Mouse (Mus musculus): ENCODE data around the gene Hdac9. TPM values are rescaled to one million over a fixed set of nuclear protein-coding genes. Genes with fewer than 3 reads are reported as not detected.

Hdac9 gene
- polyA plus RNA-seq, 1 experiment from 2014 or later = 5.5 TPM

DNA sequence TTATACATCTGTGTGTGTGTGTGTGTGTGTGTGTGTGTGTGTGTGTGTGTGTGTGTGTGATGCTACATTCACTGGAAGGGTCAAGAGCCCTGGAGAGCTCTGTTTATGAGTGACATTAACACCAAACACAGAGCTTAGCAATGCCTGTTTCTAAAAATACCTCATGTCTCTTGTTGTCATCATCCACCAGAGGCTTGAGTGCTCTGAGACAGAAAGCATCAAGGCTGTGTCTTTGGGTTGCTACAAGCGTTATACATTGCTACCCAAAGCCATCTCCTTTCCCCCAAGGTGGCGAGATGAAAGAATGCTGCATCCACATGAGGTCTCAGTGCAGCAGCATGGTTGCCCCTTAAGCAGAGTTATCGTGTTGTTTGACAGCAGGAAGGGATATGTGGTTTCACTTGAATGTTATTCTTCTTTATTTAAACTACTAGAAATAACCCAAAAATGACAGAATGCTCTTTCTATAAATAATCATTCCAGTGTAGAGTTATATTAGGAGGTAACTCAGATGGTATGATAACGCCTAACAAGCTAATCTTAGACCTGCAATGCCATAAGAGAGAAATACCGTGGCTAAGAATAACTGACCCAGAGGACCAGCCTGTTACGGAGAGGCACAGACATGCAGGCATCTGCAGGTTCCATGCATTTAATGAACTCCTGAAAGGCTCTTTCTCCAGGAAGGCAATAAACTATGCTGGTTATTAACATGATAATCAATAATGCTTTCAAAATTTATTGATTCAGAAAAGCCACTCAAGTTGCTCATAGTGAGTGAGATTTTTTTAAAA, 399.9 kb downstream of the Hdac9 start:
- Histone ChIP-seq H3K27me3 (ENCODE audit: control insufficient read depth, insufficient read depth, low read length) (no peaks in the 10 kb centered on the region), H3K36me3 (ENCODE audit: control insufficient read depth, insufficient read depth, low read length) (no peaks in the 10 kb centered on the region), H3K4me3 (ENCODE audit: low read depth, low read length) (no peak overlapping the region), H3K4me2 (ENCODE audit: low read depth, severe bottlenecking) (no peak overlapping the region), H3K9ac (ENCODE audit: low read length) (no peak overlapping the region), H3K27ac (replicated peaks; ENCODE audit: low read depth, low read length) (no peak overlapping the region), H3K9me3 (ENCODE audit: control insufficient read depth, low read length) (no peaks in the 10 kb centered on the region), H3K4me1 (ENCODE audit: control insufficient read depth, insufficient read depth, low read length) (no peaks in the 10 kb centered on the region)
- 68% methylated on average over 6 of the region's 6 CpGs for WGBS
- ATAC-seq (ENCODE audit: insufficient number of reproducible peaks, low FRiP score, low TSS enrichment, low read depth) (no peak), DNase-seq (ENCODE audit: low spot score) (no peak)

GRCm38 (mm10) chr12:34506345-34506744, 410.6 kb downstream of the Hdac9 start:
- Histone ChIP-seq H3K4me2 (ENCODE audit: low read depth, severe bottlenecking) (no peak overlapping the region), H3K4me3 (ENCODE audit: low read depth, low read length) (no peak overlapping the region), H3K27me3 (ENCODE audit: control insufficient read depth, insufficient read depth, low read length) (no peaks in the 10 kb centered on the region), H3K36me3 (ENCODE audit: control insufficient read depth, insufficient read depth, low read length) (no peaks in the 10 kb centered on the region), H3K27ac (replicated peaks; ENCODE audit: low read depth, low read length) (no peak overlapping the region), H3K9ac (ENCODE audit: low read length) (no peak overlapping the region), H3K4me1 (ENCODE audit: control insufficient read depth, insufficient read depth, low read length) (no peaks in the 10 kb centered on the region), H3K9me3 (ENCODE audit: control insufficient read depth, low read length) (no peaks in the 10 kb centered on the region)
- WGBS = 94% methylated on average over 1 of the region's 1 CpGs
- no peak for ATAC-seq (ENCODE audit: insufficient number of reproducible peaks, low FRiP score, low TSS enrichment, low read depth)
- no peak for DNase-seq (ENCODE audit: low spot score)

- H3K27ac ChIP-seq (replicated peaks; ENCODE audit: low read depth, low read length) = no peak overlapping the region
- H3K4me3 ChIP-seq (ENCODE audit: low read depth, low read length) = no peak overlapping the region
- no peaks in the 10 kb centered on the region for H3K9me3 ChIP-seq (ENCODE audit: control insufficient read depth, low read length)
- no peaks in the 10 kb centered on the region for H3K27me3 ChIP-seq (ENCODE audit: control insufficient read depth, insufficient read depth, low read length)
- no peaks in the 10 kb centered on the region for H3K4me1 ChIP-seq (ENCODE audit: control insufficient read depth, insufficient read depth, low read length)
- H3K4me2 ChIP-seq (ENCODE audit: low read depth, severe bottlenecking) = no peak overlapping the region
- H3K9ac ChIP-seq (ENCODE audit: low read length) = no peak overlapping the region
- ATAC-seq (ENCODE audit: insufficient number of reproducible peaks, low FRiP score, low TSS enrichment, low read depth) (no peak), DNase-seq (ENCODE audit: low spot score) (no peak)
- no peaks in the 10 kb centered on the region for H3K36me3 ChIP-seq (ENCODE audit: control insufficient read depth, insufficient read depth, low read length)
- 76% methylated on average over 9 of the region's 9 CpGs for WGBS
Measured at GRCm38 (mm10) chr12:34498751-34499626, 417.9 kb downstream of the Hdac9 start.

DNA sequence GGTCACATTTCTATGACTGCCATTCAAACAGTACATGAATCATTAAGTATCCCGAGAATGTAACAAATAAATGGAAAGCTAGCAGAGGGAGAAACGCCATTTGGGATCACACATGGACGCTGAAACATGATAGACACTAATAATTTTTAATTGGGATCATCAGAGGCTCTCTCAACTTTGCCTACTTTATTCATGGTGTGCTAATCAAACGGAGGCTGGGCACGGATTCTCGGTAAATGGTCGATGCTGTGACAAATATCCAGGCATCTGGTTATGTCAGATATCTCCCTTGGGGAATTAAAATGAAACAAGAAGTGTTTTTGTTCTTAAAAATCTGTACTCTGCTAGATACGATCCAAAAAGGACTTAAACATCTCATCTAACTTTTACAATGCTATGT, 418.6 kb downstream of the Hdac9 start:
- H3K4me1 ChIP-seq (ENCODE audit: control insufficient read depth, insufficient read depth, low read length) = no peaks in the 10 kb centered on the region
- H3K27ac ChIP-seq (replicated peaks; ENCODE audit: low read depth, low read length) = no peak overlapping the region
- H3K36me3 ChIP-seq (ENCODE audit: control insufficient read depth, insufficient read depth, low read length) = no peaks in the 10 kb centered on the region
- DNase-seq (ENCODE audit: low spot score) (no peak), ATAC-seq (ENCODE audit: insufficient number of reproducible peaks, low FRiP score, low TSS enrichment, low read depth) (no peak)
- H3K27me3 ChIP-seq (ENCODE audit: control insufficient read depth, insufficient read depth, low read length) = no peaks in the 10 kb centered on the region
- 82% methylated on average over 8 of the region's 8 CpGs for WGBS
- H3K4me3 ChIP-seq (ENCODE audit: low read depth, low read length) = no peak overlapping the region
- H3K4me2 ChIP-seq (ENCODE audit: low read depth, severe bottlenecking) = no peak overlapping the region
- H3K9me3 ChIP-seq (ENCODE audit: control insufficient read depth, low read length) = no peaks in the 10 kb centered on the region
- no peak overlapping the region for H3K9ac ChIP-seq (ENCODE audit: low read length)

- Histone ChIP-seq H3K4me3 (ENCODE audit: low read depth, low read length) (no peak overlapping the region), H3K9ac (ENCODE audit: low read length) (no peak overlapping the region), H3K36me3 (ENCODE audit: control insufficient read depth, insufficient read depth, low read length) (no peaks in the 10 kb centered on the region), H3K4me1 (ENCODE audit: control insufficient read depth, insufficient read depth, low read length) (no peaks in the 10 kb centered on the region), H3K9me3 (ENCODE audit: control insufficient read depth, low read length) (no peaks in the 10 kb centered on the region), H3K27me3 (ENCODE audit: control insufficient read depth, insufficient read depth, low read length) (no peaks in the 10 kb centered on the region), H3K4me2 (ENCODE audit: low read depth, severe bottlenecking) (no peak overlapping the region), H3K27ac (replicated peaks; ENCODE audit: low read depth, low read length) (no peak overlapping the region)
- no peak for ATAC-seq (ENCODE audit: insufficient number of reproducible peaks, low FRiP score, low TSS enrichment, low read depth)
- DNase-seq (ENCODE audit: low spot score) = no peak
- WGBS = 83% methylated on average over 3 of the region's 3 CpGs
Measured at GRCm38 (mm10) chr12:34497702-34498101, 419.2 kb downstream of the Hdac9 start.

DNA sequence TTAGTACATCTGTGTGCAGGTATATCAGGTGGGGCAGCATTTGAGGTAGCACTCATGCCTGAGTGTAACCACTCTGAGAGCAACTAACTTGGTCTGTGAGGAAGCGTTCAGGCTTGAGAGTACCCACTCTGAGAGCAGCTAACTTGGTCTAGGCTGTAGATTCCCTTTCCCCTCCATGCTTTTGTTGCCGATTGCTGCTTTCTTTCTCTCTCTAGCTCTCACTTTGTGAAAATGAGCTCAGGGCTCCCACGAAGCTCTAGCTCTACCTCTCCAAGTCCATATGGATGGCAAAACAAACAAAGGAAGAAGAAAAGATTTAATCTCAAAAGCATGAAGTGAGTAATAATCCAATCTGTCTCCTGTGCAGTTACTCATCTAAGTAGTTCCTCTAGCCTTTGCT, 421.0 kb downstream of the Hdac9 start:
- no peak overlapping the region for H3K9ac ChIP-seq (ENCODE audit: low read length)
- H3K4me2 ChIP-seq (ENCODE audit: low read depth, severe bottlenecking) = no peak overlapping the region
- H3K27me3 ChIP-seq (ENCODE audit: control insufficient read depth, insufficient read depth, low read length) = no peaks in the 10 kb centered on the region
- no peak overlapping the region for H3K27ac ChIP-seq (replicated peaks; ENCODE audit: low read depth, low read length)
- no peaks in the 10 kb centered on the region for H3K36me3 ChIP-seq (ENCODE audit: control insufficient read depth, insufficient read depth, low read length)
- no peak for DNase-seq (ENCODE audit: low spot score)
- no peaks in the 10 kb centered on the region for H3K9me3 ChIP-seq (ENCODE audit: control insufficient read depth, low read length)
- H3K4me3 ChIP-seq (ENCODE audit: low read depth, low read length) = no peak overlapping the region
- ATAC-seq (ENCODE audit: insufficient number of reproducible peaks, low FRiP score, low TSS enrichment, low read depth) = no peak
- WGBS = 51% methylated on average over 3 of the region's 3 CpGs
- H3K4me1 ChIP-seq (ENCODE audit: control insufficient read depth, insufficient read depth, low read length) = no peaks in the 10 kb centered on the region

DNA sequence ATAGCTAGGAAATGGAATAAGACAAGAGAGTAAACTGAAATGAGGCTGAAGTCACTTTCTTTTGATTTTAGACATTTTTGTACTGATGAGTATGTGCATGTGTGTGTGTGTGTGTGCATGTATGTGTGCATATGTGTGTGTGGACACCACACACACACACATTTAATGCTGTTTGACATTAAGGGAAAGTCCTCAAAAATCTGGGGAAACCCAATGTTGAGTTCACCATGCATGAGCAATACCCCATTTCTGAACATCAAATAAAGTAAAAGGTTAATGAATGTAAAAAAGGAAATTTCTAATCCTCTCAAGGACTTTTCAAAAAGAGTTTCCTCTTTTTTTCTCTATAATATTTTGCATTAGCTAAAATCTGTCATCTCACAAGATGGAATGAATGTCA, 427.3 kb downstream of the Hdac9 start:
- H3K27me3 ChIP-seq (ENCODE audit: control insufficient read depth, insufficient read depth, low read length) = no peaks in the 10 kb centered on the region
- H3K36me3 ChIP-seq (ENCODE audit: control insufficient read depth, insufficient read depth, low read length) = no peaks in the 10 kb centered on the region
- ATAC-seq (ENCODE audit: insufficient number of reproducible peaks, low FRiP score, low TSS enrichment, low read depth) = no peak
- H3K4me2 ChIP-seq (ENCODE audit: low read depth, severe bottlenecking) = no peak overlapping the region
- no peak overlapping the region for H3K9ac ChIP-seq (ENCODE audit: low read length)
- H3K4me1 ChIP-seq (ENCODE audit: control insufficient read depth, insufficient read depth, low read length) = no peaks in the 10 kb centered on the region
- no peak overlapping the region for H3K27ac ChIP-seq (replicated peaks; ENCODE audit: low read depth, low read length)
- no peaks in the 10 kb centered on the region for H3K9me3 ChIP-seq (ENCODE audit: control insufficient read depth, low read length)
- no peak for DNase-seq (ENCODE audit: low spot score)
- no peak overlapping the region for H3K4me3 ChIP-seq (ENCODE audit: low read depth, low read length)

GRCm38 (mm10) chr12:34487666-34488065, 429.2 kb downstream of the Hdac9 start:
- Histone ChIP-seq H3K4me3 (ENCODE audit: low read depth, low read length) (no peak overlapping the region), H3K27ac (replicated peaks; ENCODE audit: low read depth, low read length) (no peak overlapping the region), H3K9ac (ENCODE audit: low read length) (no peak overlapping the region), H3K36me3 (ENCODE audit: control insufficient read depth, insufficient read depth, low read length) (no peaks in the 10 kb centered on the region), H3K4me2 (ENCODE audit: low read depth, severe bottlenecking) (no peak overlapping the region), H3K27me3 (ENCODE audit: control insufficient read depth, insufficient read depth, low read length) (no peaks in the 10 kb centered on the region), H3K4me1 (ENCODE audit: control insufficient read depth, insufficient read depth, low read length) (no peaks in the 10 kb centered on the region), H3K9me3 (ENCODE audit: control insufficient read depth, low read length) (no peaks in the 10 kb centered on the region)
- DNase-seq (ENCODE audit: low spot score) = no peak
- WGBS = 96% methylated on average over 1 of the region's 1 CpGs
- ATAC-seq (ENCODE audit: insufficient number of reproducible peaks, low FRiP score, low TSS enrichment, low read depth) = no peak

Measured in limb, embryonic 11.5 days (tissue).